Mouse (Mus musculus) small intestine, adult 2 months (tissue): ENCODE results near the gene Fam45a. TPM values are rescaled to one million over a fixed set of nuclear protein-coding genes. Genes with fewer than 3 reads are reported as not detected.

Source experiments
- H3K27ac ChIP-seq: fragments of 200-500 bp; 2 replicates; pipeline ENCODE4 v1.5.1; 2012; ENCODE audit warnings: low read depth, low read length, control low read depth, inconsistent platforms; ENCODE audit not compliant: insufficient read depth
- H3K27me3 ChIP-seq: fragments of 200-500 bp; 2 replicates; pipeline ENCODE4 v1.6.1; 2012; ENCODE audit warnings: mild to moderate bottlenecking, moderate library complexity, low read length, inconsistent platforms; ENCODE audit not compliant: control insufficient read depth, insufficient read depth
- H3K36me3 ChIP-seq: fragments of 200-500 bp; 2 replicates; pipeline ENCODE4 v1.6.1; 2012; ENCODE audit warnings: mild to moderate bottlenecking, low read length, control low read depth, inconsistent platforms; ENCODE audit not compliant: control insufficient read depth, insufficient read depth
- H3K4me1 ChIP-seq: fragments of 200-500 bp; 2 replicates; pipeline ENCODE4 v1.6.1; 2012; ENCODE audit warnings: low read length, inconsistent platforms, mixed read lengths; ENCODE audit not compliant: control insufficient read depth, insufficient read depth, insufficient read length
- H3K4me3 ChIP-seq: fragments of 200-500 bp; 2 replicates; pipeline ENCODE4 v1.5.1; 2012; ENCODE audit warnings: low read depth, mild to moderate bottlenecking, control low read depth, inconsistent platforms, low read length, moderate library complexity
- CTCF ChIP-seq: fragments of 200-500 bp; IDR thresholded peaks from 2 replicates; pipeline ENCODE4 v1.5.1; 2012; ENCODE audit warnings: low read depth, mild to moderate bottlenecking, control low read depth, inconsistent platforms, low read length, moderate library complexity, mixed read lengths; ENCODE audit not compliant: insufficient replicate concordance, insufficient read length; ENCODE audit errors: extremely low read depth
- POLR2A ChIP-seq: fragments of 200-500 bp; IDR thresholded peaks from 2 replicates; pipeline ENCODE4 v1.6.1; 2012; ENCODE audit warnings: low read depth, mild to moderate bottlenecking, control low read depth, inconsistent platforms, low read length, moderate library complexity
- WGBS: fragments of 180-500 bp; shearing (Covaris S2); methylation state at CpG from one replicate; pipeline ENCODE4 v1.1.7; 2018; 5-methylcytosine and 5-hydroxymethylcytosine counted together
- polyA plus RNA-seq: library from polyadenylated mRNA; depleted of rRNA; stranded (reverse); fragments of >200 nt; gene quantifications from 2 replicates; pipeline ENCODE4 v1.2.3, GENCODE M21; 2012

Gene Fam45a
- polyA plus RNA-seq, 1 experiment, result 1.7 TPM

- WGBS, result 1% methylated on average over 7 of the region's 7 CpGs
- TF ChIP-seq CTCF (no peak), POLR2A (no peak)
Measured at GRCm38 (mm10) chr19:60789452-60789851, 21.9 kb upstream of the Fam45a start.

GRCm38 (mm10) chr19:60789919-60790506 is 21.4 kb upstream of the Fam45a start:
- TF ChIP-seq POLR2A (no peak), CTCF (no peak)
- Histone ChIP-seq H3K4me3 (peak overlapping the region; percentile 83), H3K4me1 (peaks cover 5% of the 10 kb centered on the region; the same call in 1 of the 2 replicates), H3K36me3 (no peaks in the 10 kb centered on the region), H3K27ac (peak overlapping the region; percentile 82), H3K27me3 (no peaks in the 10 kb centered on the region)
- under 1% methylated on average over 60 of the region's 60 CpGs for WGBS

More at GRCm38 (mm10) chr19:60789452-60789851, 21.9 kb upstream of the Fam45a start:
- Histone ChIP-seq H3K27ac (peak overlapping the region; percentile 82), H3K36me3 (no peaks in the 10 kb centered on the region), H3K27me3 (no peaks in the 10 kb centered on the region), H3K4me1 (peaks cover 5% of the 10 kb centered on the region; the same call in 1 of the 2 replicates), H3K4me3 (peak overlapping the region; percentile 83)

DNA sequence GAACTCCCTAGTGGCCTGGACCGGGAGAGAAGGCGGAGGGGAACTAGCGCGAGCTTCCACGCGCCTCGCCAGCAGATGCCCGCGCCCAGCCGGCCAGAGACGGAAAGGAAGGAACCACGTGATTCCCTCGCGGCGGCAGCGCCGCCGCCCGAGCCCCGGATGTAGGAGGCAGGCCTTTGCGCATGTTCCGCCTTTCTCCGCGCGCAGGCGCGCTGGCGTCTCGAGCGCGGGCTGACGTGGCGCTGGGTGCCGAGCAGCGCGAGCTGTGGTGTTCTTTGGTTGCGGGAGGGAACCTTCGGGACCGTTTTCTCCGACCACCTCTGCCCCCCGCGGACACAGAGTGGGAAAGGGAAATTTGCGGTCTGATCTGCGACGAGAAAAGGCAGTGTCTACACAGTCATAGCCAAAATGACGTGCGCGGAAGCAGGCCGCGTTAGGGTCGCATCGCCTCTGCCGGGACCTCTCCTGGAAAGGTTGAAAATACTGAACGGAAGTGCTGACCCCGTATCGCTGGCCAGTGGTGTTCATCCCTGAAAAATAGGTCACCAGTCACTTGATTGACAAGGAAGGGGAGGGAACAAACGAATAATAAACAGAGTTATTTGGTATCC is 20.7 kb upstream of the Fam45a start, which contains the start of gene Eif3a:
Gene Eif3a, minus strand, starts transcription at position 108 of the 611 bp plus-strand sequence.
- peak within 1 kb of the TSS; percentile 98 for H3K27ac ChIP-seq
- WGBS, result under 1% methylated on average over 57 of the region's 57 CpGs
- peak within 1 kb of the TSS; percentile 83 for H3K4me3 ChIP-seq
- no peaks in the 10 kb centered on the region for H3K27me3 ChIP-seq
- no peaks in the 10 kb centered on the region for H3K36me3 ChIP-seq
- H3K4me1 ChIP-seq, result peaks cover 5% of the 10 kb centered on the region; the same call in 1 of the 2 replicates
- peak; percentile 99 for TF ChIP-seq POLR2A
- TF ChIP-seq CTCF, result no peak

DNA sequence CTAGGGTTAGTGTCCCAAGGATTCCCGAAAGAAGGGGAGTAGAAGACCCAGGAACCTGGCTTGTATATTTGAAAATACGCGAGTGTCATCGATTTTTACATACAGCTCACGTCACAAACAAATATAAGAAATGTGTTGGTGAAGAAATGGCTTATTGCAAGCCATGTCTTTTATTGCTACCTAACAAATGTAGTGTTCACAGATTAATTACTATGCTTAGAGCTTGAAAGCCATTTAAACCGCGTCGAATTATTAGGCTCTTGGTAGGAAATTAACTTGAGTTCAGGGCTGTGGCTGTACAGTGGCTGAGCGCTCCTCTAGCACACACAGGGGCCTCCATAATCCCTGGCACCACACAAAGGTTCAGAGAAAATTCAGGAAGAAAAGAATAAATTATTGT is 20.2 kb upstream of the Fam45a start:
- 7% methylated on average over 9 of the region's 9 CpGs for WGBS
- peak overlapping the region; percentile 98 for H3K27ac ChIP-seq

GRCm38 (mm10) chr19:60793170-60793707 is 18.1 kb upstream of the Fam45a start:
- TF ChIP-seq CTCF, result no peak
- no peak for TF ChIP-seq POLR2A
- H3K4me3 ChIP-seq, result no peak overlapping the region
- H3K27me3 ChIP-seq, result no peaks in the 10 kb centered on the region
- H3K36me3 ChIP-seq, result no peaks in the 10 kb centered on the region
- no peak overlapping the region for H3K27ac ChIP-seq
- H3K4me1 ChIP-seq, result no peaks in the 10 kb centered on the region
- WGBS, result 84% methylated on average over 2 of the region's 2 CpGs

More for the DNA sequence above, 20.2 kb upstream of the Fam45a start:
- Histone ChIP-seq H3K27me3 (no peaks in the 10 kb centered on the region), H3K4me3 (peak overlapping the region; percentile 83; the same call in 1 of the 2 replicates), H3K36me3 (no peaks in the 10 kb centered on the region), H3K4me1 (peaks cover 2% of the 10 kb centered on the region; the same call in 1 of the 2 replicates)
- TF ChIP-seq CTCF, result no peak
- TF ChIP-seq POLR2A, result no peak

GRCm38 (mm10) chr19:60795244-60795643 is 16.1 kb upstream of the Fam45a start:
- no peak overlapping the region for H3K4me3 ChIP-seq
- 93% methylated on average over 2 of the region's 2 CpGs for WGBS

GRCm38 (mm10) chr19:60797415-60797814 is 14.0 kb upstream of the Fam45a start:
- TF ChIP-seq CTCF, result no peak
- no peak for TF ChIP-seq POLR2A
- 84% methylated on average over 2 of the region's 2 CpGs for WGBS

More at GRCm38 (mm10) chr19:60795244-60795643, 16.1 kb upstream of the Fam45a start:
- no peaks in the 10 kb centered on the region for H3K4me1 ChIP-seq
- TF ChIP-seq POLR2A, result no peak
- no peak for TF ChIP-seq CTCF
- H3K27ac ChIP-seq, result no peak overlapping the region
- no peaks in the 10 kb centered on the region for H3K36me3 ChIP-seq
- H3K27me3 ChIP-seq, result no peaks in the 10 kb centered on the region

More at GRCm38 (mm10) chr19:60797415-60797814, 14.0 kb upstream of the Fam45a start:
- Histone ChIP-seq H3K27me3 (no peaks in the 10 kb centered on the region), H3K36me3 (no peaks in the 10 kb centered on the region), H3K4me3 (no peak overlapping the region), H3K4me1 (no peaks in the 10 kb centered on the region), H3K27ac (no peak overlapping the region)
